Mouse (Mus musculus) layer of hippocampus, adult 6 months (tissue): Measurements from ENCODE around the gene Rsph3a. TPM values are rescaled to one million over a fixed set of nuclear protein-coding genes. Genes with fewer than 3 reads are reported as not detected.

ENCODE experiments used
- long read RNA-seq, 2 experiments: library from polyadenylated mRNA; unstranded; transcript quantifications; one replicate each; pipeline ENCODE4 v2.0.0; 2019 to 2020
- polyA plus RNA-seq: library from polyadenylated mRNA; unstranded; fragments of <200 nt; fragmentation: Nextera tagmentation; gene quantifications from 2 replicates; pipeline ENCODE4 v1.2.3, GENCODE M21; 2021

The Rsph3a gene
- 85.9 and 87.1 TPM in 2 replicates for polyA plus RNA-seq
- long read RNA-seq, experiment 1, transcript Rsph3a-201 (8 exons, 2,189 nt), result major isoform, 85 of 92 reads
- long read RNA-seq, experiment 1, partial matches to known transcripts, result 3 of 92 reads
- long read RNA-seq, experiment 1, other reads (novel, unspliced or antisense), result 4 of 92 reads
- long read RNA-seq, experiment 2, transcript Rsph3a-201 (8 exons, 2,189 nt), result major isoform, 175 of 182 reads
- long read RNA-seq, experiment 2, partial matches to known transcripts, result 0 of 182 reads
- long read RNA-seq, experiment 2, other reads (novel, unspliced or antisense), result 4 of 182 reads

GRCm38 (mm10) chr17:7945117-7946052 lies at the start of gene Rsph3a:
TSS of gene Rsph3a (plus strand) at chr17:7945614.

GRCm38 (mm10) chr17:7925413-7926160 lies 19.8 kb upstream of the Rsph3a start, which contains the start of gene Tagap:
TSS of gene Tagap (plus strand) at chr17:7926000.

Other genes with a start within 250 kb of the Rsph3a start
- 1.2 and 2.2 TPM in 2 replicates for gene Fndc1, start 118.3 kb upstream of the Rsph3a start, polyA plus RNA-seq
- 0.72 and 0.82 TPM in 2 replicates for gene Tagap, start 19.6 kb upstream of the Rsph3a start, polyA plus RNA-seq
- gene Gm49673, start 202.2 kb downstream of the Rsph3a start, polyA plus RNA-seq, result 0.16 and 0.23 TPM in 2 replicates
- 23.4 and 32.0 TPM in 2 replicates for gene Rnaset2a, start 202.5 kb downstream of the Rsph3a start, polyA plus RNA-seq
- 7.5 and 9.4 TPM in 2 replicates for gene Fgfr1op, start 219.9 kb downstream of the Rsph3a start, polyA plus RNA-seq